Mouse (Mus musculus) stomach, postnatal 0 days (tissue): ENCODE measurements around the gene Commd1.

ENCODE experiments used
- CTCF ChIP-seq: IDR thresholded peaks from 2 replicates; pipeline ENCODE4 v1.5.1; 2016; ENCODE audit warnings: antibody characterized with exemption, low read depth, mild to moderate bottlenecking, moderate library complexity
- EP300 ChIP-seq: optimal IDR thresholded peaks from 2 replicates; pipeline ENCODE3; 2016; ENCODE audit warnings: antibody characterized with exemption

DNA sequence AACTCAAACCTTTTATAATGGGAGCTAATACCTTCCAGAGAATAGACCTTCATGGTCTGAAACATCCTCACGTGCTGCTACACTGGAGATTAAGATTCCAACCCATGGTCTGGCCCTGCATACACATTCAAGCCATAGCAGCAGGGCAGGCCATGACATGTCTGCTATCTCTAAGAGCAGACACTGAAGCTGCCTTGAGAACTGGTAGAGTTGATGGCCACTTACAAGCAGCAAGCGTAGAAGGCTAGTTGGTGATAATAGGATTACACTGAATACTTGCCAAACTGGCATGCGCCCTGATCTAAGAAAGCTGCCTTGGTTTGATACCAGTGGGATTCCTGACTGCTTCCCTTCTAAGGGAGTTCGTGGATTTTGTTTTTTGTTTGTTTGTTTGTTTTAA is 68.4 kb downstream of the Commd1 start:
- TF ChIP-seq CTCF (no peak), EP300 (no peak)
